Mouse (Mus musculus) thymus, adult 2 months (tissue): ENCODE results near the gene Spatc1l. TPM values are rescaled to one million over a fixed set of nuclear protein-coding genes. Genes with fewer than 3 reads are reported as not detected.

Source experiments
- DNase-seq: peaks from one replicate; pipeline ENCODE4 v3.0.0; 2021
- H3K27ac ChIP-seq: fragments of 200-500 bp; 2 replicates; pipeline ENCODE4 v1.5.1; 2012; ENCODE audit warnings: low read length, control low read depth; ENCODE audit not compliant: control insufficient read depth, insufficient read depth
- H3K27me3 ChIP-seq: fragments of 200-500 bp; 2 replicates; pipeline ENCODE4 v1.6.1; 2012; ENCODE audit warnings: mild to moderate bottlenecking, low read length, moderate library complexity, mixed read lengths; ENCODE audit not compliant: control insufficient read depth, insufficient read depth
- H3K36me3 ChIP-seq: fragments of 200-500 bp; 2 replicates; pipeline ENCODE4 v1.6.1; 2012; ENCODE audit warnings: mild to moderate bottlenecking, low read length, moderate library complexity; ENCODE audit not compliant: control insufficient read depth, insufficient read depth
- H3K4me1 ChIP-seq: fragments of 200-500 bp; replicated peaks from 2 replicates; pipeline ENCODE4 v1.6.1; 2012; ENCODE audit warnings: low read length; ENCODE audit not compliant: control insufficient read depth, insufficient read depth
- H3K4me3 ChIP-seq: fragments of 200-500 bp; 2 replicates; pipeline ENCODE4 v1.5.1; 2012; ENCODE audit warnings: mild to moderate bottlenecking, low read length, control low read depth, moderate library complexity; ENCODE audit not compliant: control insufficient read depth, insufficient read depth
- CTCF ChIP-seq: fragments of 200-500 bp; IDR thresholded peaks from 2 replicates; pipeline ENCODE4 v1.5.1; 2012; ENCODE audit warnings: mild to moderate bottlenecking, control low read depth, low read length, moderate library complexity, borderline replicate concordance; ENCODE audit not compliant: control insufficient read depth, poor library complexity, insufficient read depth; ENCODE audit errors: extremely low read depth
- POLR2A ChIP-seq: fragments of 200-500 bp; IDR thresholded peaks from 2 replicates; pipeline ENCODE4 v1.6.1; 2012; ENCODE audit warnings: mild to moderate bottlenecking, low read length, control low read depth, moderate library complexity; ENCODE audit not compliant: control insufficient read depth, poor library complexity, insufficient read depth; ENCODE audit errors: extremely low read depth
- WGBS: fragments of 180-500 bp; shearing (Covaris S2); methylation state at CpG from one replicate; pipeline ENCODE4 v1.1.7; 2018; 5-methylcytosine and 5-hydroxymethylcytosine counted together
- polyA plus RNA-seq: library from polyadenylated mRNA; depleted of rRNA; stranded (reverse); fragments of >200 nt; gene quantifications from 2 replicates; pipeline ENCODE4 v1.2.3, GENCODE M21; 2012

The Spatc1l gene
- polyA plus RNA-seq, 1 experiment = 0.12 TPM

- Histone ChIP-seq H3K4me1 (no peaks in the 10 kb centered on the region), H3K4me3 (no peak overlapping the region), H3K36me3 (0 out of 2 replicates have a peak, but pooled peaks cover 7% of the 10 kb centered on the region), H3K27ac (no peak overlapping the region), H3K27me3 (no peaks in the 10 kb centered on the region)
- WGBS = 93% methylated on average over 5 of the region's 5 CpGs
- TF ChIP-seq CTCF = no peak
- no peak for TF ChIP-seq POLR2A
- no peak for DNase-seq
Observed at GRCm38 (mm10) chr10:76554061-76554460, 8.0 kb upstream of the Spatc1l start.

GRCm38 (mm10) chr10:76569996-76570685 lies 8.1 kb downstream of the Spatc1l start:
- Histone ChIP-seq H3K27ac (no peak overlapping the region), H3K36me3 (no peaks in the 10 kb centered on the region), H3K27me3 (no peaks in the 10 kb centered on the region), H3K4me1 (no peaks in the 10 kb centered on the region), H3K4me3 (no peak overlapping the region)
- no peak for TF ChIP-seq POLR2A
- no peak for TF ChIP-seq CTCF
- 94% methylated on average over 22 of the region's 22 CpGs for whole genome bisulfite sequencing
- no peak for DNase-seq

- H3K27me3 ChIP-seq = no peaks in the 10 kb centered on the region
- H3K36me3 ChIP-seq = no peaks in the 10 kb centered on the region
- no peaks in the 10 kb centered on the region for H3K4me1 ChIP-seq
- DNase-seq = no peak
- WGBS = 47% methylated on average over 2 of the region's 2 CpGs
- no peak overlapping the region for H3K27ac ChIP-seq
- no peak for TF ChIP-seq POLR2A
- no peak for TF ChIP-seq CTCF
- no peak overlapping the region for H3K4me3 ChIP-seq
Observed at GRCm38 (mm10) chr10:76571070-76571469, 9.0 kb downstream of the Spatc1l start.

- TF ChIP-seq CTCF (no peak), POLR2A (no peak)
- H3K4me1 ChIP-seq = no peaks in the 10 kb centered on the region
- H3K27ac ChIP-seq = no peak overlapping the region
- H3K4me3 ChIP-seq = no peak overlapping the region
- H3K36me3 ChIP-seq = no peaks in the 10 kb centered on the region
- 94% methylated on average over 3 of the region's 3 CpGs for WGBS
- H3K27me3 ChIP-seq = no peaks in the 10 kb centered on the region
- DNase-seq = no peak
Observed at GRCm38 (mm10) chr10:76572151-76572550, 10.1 kb downstream of the Spatc1l start.

- no peaks in the 10 kb centered on the region for H3K4me1 ChIP-seq
- no peak within 1 kb of the TSS for H3K27ac ChIP-seq
- 91% methylated on average over 3 of the region's 3 CpGs for WGBS
- TF ChIP-seq POLR2A = no peak
- no peak for TF ChIP-seq CTCF
- H3K4me3 ChIP-seq = no peak within 1 kb of the TSS
- DNase-seq = no peak
- no peaks in the 10 kb centered on the region for H3K36me3 ChIP-seq
- H3K27me3 ChIP-seq = no peaks in the 10 kb centered on the region
Observed at GRCm38 (mm10) chr10:76575374-76575773, 13.3 kb downstream of the Spatc1l start, which contains the start of gene Ftcd. TSS of gene Ftcd (plus strand) at chr10:76575648.

- no peak for TF ChIP-seq POLR2A
- no peak for TF ChIP-seq CTCF
- 96% methylated on average over 7 of the region's 7 CpGs for WGBS
- Histone ChIP-seq H3K4me1 (no peaks in the 10 kb centered on the region), H3K4me3 (no peak overlapping the region), H3K36me3 (no peaks in the 10 kb centered on the region), H3K27me3 (no peaks in the 10 kb centered on the region), H3K27ac (no peak overlapping the region)
- no peak for DNase-seq
Observed at GRCm38 (mm10) chr10:76576920-76577319, 14.8 kb downstream of the Spatc1l start.
